Mouse (Mus musculus) hindbrain, embryonic 16.5 days (tissue): ENCODE results near the gene Sec31a. TPM values are rescaled to one million over a fixed set of nuclear protein-coding genes. Genes with fewer than 3 reads are reported as not detected.

Experiments used
- ATAC-seq: fragments of 200-750 bp; cut with Nextera tagmentation; 2 replicates; pipeline ENCODE4 v1.8.0; 2017; ENCODE audit warnings: moderate TSS enrichment, moderate library complexity
- H3K27ac ChIP-seq: fragments of 300-500 bp; sonication (generic); 2 replicates; pipeline ENCODE4 v1.5.1; 2014; ENCODE audit warnings: low read depth, mild to moderate bottlenecking, control low read depth, low read length, moderate library complexity
- H3K27me3 ChIP-seq: fragments of 300-500 bp; sonication (generic); replicated peaks from 2 replicates; pipeline ENCODE4 v1.6.1; 2014; ENCODE audit warnings: low read length; ENCODE audit not compliant: control insufficient read depth, insufficient read depth
- H3K36me3 ChIP-seq: fragments of 300-500 bp; sonication (generic); 2 replicates; pipeline ENCODE4 v1.6.1; 2014; ENCODE audit warnings: mild to moderate bottlenecking, low read length, moderate library complexity, mixed read lengths; ENCODE audit not compliant: control insufficient read depth, insufficient read depth
- H3K4me1 ChIP-seq: fragments of 300-500 bp; sonication (generic); 2 replicates; pipeline ENCODE4 v1.6.1; 2014; ENCODE audit warnings: low read depth, low read length; ENCODE audit not compliant: control insufficient read depth, insufficient read depth
- H3K4me2 ChIP-seq: fragments of 300-500 bp; sonication (generic); 2 replicates; pipeline ENCODE4 v1.6.1; 2014; ENCODE audit warnings: mild to moderate bottlenecking, low read length, control low read depth, moderate library complexity
- H3K4me3 ChIP-seq: fragments of 300-500 bp; sonication (generic); 2 replicates; pipeline ENCODE4 v1.5.1; 2014; ENCODE audit warnings: mild to moderate bottlenecking, low read length, control low read depth, moderate library complexity
- H3K9ac ChIP-seq: fragments of 300-500 bp; sonication (generic); 2 replicates; pipeline ENCODE4 v1.6.1; 2014; ENCODE audit warnings: low read depth, mild to moderate bottlenecking, control low read depth, low read length, moderate library complexity
- H3K9me3 ChIP-seq: fragments of 300-500 bp; sonication (generic); 2 replicates; pipeline ENCODE4 v1.6.1; 2014; ENCODE audit warnings: mild to moderate bottlenecking, low read length, moderate library complexity; ENCODE audit not compliant: control insufficient read depth
- WGBS: fragments of 180-500 bp; shearing (Covaris S2); extraction: QIAGEN DNeasy Blood & Tissue Kit; methylation state at CpG from one replicate; pipeline ENCODE4 v1.1.7; 2014; 5-methylcytosine and 5-hydroxymethylcytosine counted together
- polyA plus RNA-seq: library from polyadenylated mRNA; unstranded; fragments of >200 nt; fragmentation: Nextera tagmentation; extraction: Ambion mirVana; gene quantifications from 2 replicates; pipeline ENCODE4 v1.2.1, GENCODE M21; 2015

Gene Sec31a
- polyA plus RNA-seq, 1 experiment from 2014 or later, result 84.2 TPM

GRCm38 (mm10) chr5:100368527-100368926, 47.5 kb downstream of the Sec31a start:
- no peak overlapping the region for H3K4me3 ChIP-seq
- ATAC-seq, result no peak
- no peak overlapping the region for H3K9ac ChIP-seq
- H3K27me3 ChIP-seq, result no peaks in the 10 kb centered on the region
- H3K9me3 ChIP-seq, result no peaks in the 10 kb centered on the region
- no peak overlapping the region for H3K27ac ChIP-seq
- H3K4me2 ChIP-seq, result no peak overlapping the region
- no peaks in the 10 kb centered on the region for H3K4me1 ChIP-seq
- H3K36me3 ChIP-seq, result peaks cover 28% of the 10 kb centered on the region
- WGBS, result 69% methylated on average over 5 of the region's 5 CpGs

GRCm38 (mm10) chr5:100367051-100367450, 49.0 kb downstream of the Sec31a start:
- Histone ChIP-seq H3K4me1 (no peaks in the 10 kb centered on the region), H3K27ac (no peak overlapping the region), H3K4me2 (no peak overlapping the region), H3K36me3 (peaks cover 34% of the 10 kb centered on the region), H3K9me3 (no peaks in the 10 kb centered on the region), H3K27me3 (no peaks in the 10 kb centered on the region), H3K4me3 (no peak overlapping the region), H3K9ac (no peak overlapping the region)
- WGBS, result 70% methylated on average over 2 of the region's 2 CpGs
- no peak for ATAC-seq

DNA sequence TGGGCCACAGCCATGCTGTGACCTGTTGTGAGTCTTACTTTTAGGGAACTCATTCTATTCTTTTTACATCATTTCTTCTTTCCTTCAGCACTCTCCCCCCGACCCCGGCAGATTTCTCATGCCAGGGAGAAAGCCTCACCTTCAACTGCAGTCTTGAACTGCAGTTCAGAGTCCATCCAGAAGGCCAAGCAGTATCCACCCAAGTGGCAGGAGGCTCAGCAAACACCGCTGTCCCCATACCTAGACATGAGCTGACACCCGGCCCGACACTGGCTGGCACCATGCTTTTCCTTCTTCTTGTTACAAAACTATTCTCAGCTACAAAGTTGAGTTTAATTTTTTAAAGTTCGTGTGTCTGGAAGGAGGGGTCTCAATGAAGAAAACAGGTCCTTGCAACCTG, 55.7 kb downstream of the Sec31a start:
- Histone ChIP-seq H3K4me1 (no peaks in the 10 kb centered on the region), H3K9ac (no peak overlapping the region), H3K27ac (no peak overlapping the region), H3K9me3 (no peaks in the 10 kb centered on the region), H3K4me3 (no peak overlapping the region), H3K36me3 (peaks cover 23% of the 10 kb centered on the region), H3K4me2 (no peak overlapping the region), H3K27me3 (no peaks in the 10 kb centered on the region)
- 91% methylated on average over 6 of the region's 6 CpGs for WGBS
- ATAC-seq, result no peak

DNA sequence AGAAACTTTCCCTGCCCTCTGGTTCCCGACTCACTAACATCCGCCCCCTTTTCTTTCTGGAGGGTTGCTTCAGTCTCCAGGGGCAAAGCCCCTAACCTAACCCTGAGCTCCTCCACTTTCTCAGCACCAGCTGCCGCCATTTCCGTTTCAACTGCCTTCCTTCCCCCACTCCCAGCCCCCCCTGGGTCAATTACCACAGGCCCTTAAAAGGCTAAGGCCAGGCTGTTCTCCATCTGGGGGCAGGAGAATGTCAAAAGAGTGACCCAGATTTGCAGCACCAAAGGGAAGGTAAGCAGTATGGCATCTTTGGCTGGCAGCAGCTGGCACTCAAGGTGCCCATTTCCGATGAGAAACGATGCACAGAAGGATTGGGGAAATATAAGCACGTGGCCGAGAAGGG, 57.7 kb downstream of the Sec31a start:
- Histone ChIP-seq H3K27ac (no peak overlapping the region), H3K9ac (no peak overlapping the region), H3K27me3 (no peaks in the 10 kb centered on the region), H3K36me3 (peaks cover 15% of the 10 kb centered on the region), H3K9me3 (no peaks in the 10 kb centered on the region), H3K4me2 (no peak overlapping the region), H3K4me1 (no peaks in the 10 kb centered on the region), H3K4me3 (no peak overlapping the region)
- ATAC-seq, result 0 out of 2 replicates have a peak, but pooled peaks have one; percentile 24
- 41% methylated on average over 8 of the region's 8 CpGs for WGBS

DNA sequence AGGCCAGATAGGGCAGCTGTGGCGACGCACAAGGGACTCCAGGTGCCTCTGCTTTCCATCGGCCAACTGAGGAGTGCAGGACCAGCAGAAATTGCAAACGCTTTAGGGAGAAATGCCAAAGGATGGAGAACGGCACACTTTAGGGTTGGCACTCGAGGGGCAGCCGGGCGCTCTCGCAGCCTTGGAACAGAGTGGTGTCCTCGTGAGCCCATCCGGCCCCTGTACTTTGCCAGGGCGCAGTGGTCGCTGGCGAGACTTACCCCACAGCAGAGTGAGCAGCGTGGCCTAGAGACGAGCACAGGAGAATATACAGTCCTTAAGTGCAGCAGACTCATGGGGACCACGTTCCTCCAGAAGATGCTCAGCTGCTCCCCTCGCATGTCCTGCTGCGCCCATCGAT, 61.4 kb downstream of the Sec31a start:
- H3K27ac ChIP-seq, result no peak overlapping the region
- H3K9ac ChIP-seq, result no peak overlapping the region
- H3K4me3 ChIP-seq, result no peak overlapping the region
- H3K4me1 ChIP-seq, result no peaks in the 10 kb centered on the region
- H3K36me3 ChIP-seq, result no peaks in the 10 kb centered on the region
- H3K9me3 ChIP-seq, result no peaks in the 10 kb centered on the region
- no peak overlapping the region for H3K4me2 ChIP-seq
- H3K27me3 ChIP-seq, result no peaks in the 10 kb centered on the region
- 94% methylated on average over 20 of the region's 20 CpGs for WGBS
- no peak for ATAC-seq

- no peaks in the 10 kb centered on the region for H3K4me1 ChIP-seq
- H3K4me2 ChIP-seq, result no peak overlapping the region
- no peak overlapping the region for H3K27ac ChIP-seq
- 58% methylated on average over 10 of the region's 10 CpGs for WGBS
- H3K36me3 ChIP-seq, result no peaks in the 10 kb centered on the region
- no peak overlapping the region for H3K4me3 ChIP-seq
- no peaks in the 10 kb centered on the region for H3K27me3 ChIP-seq
- H3K9me3 ChIP-seq, result no peaks in the 10 kb centered on the region
- H3K9ac ChIP-seq, result no peak overlapping the region
- ATAC-seq, result no peak
Measured at GRCm38 (mm10) chr5:100352986-100353848, 62.8 kb downstream of the Sec31a start.

GRCm38 (mm10) chr5:100350907-100351456, 65.1 kb downstream of the Sec31a start:
- Histone ChIP-seq H3K4me1 (no peaks in the 10 kb centered on the region), H3K9me3 (no peaks in the 10 kb centered on the region), H3K36me3 (no peaks in the 10 kb centered on the region), H3K4me3 (no peak overlapping the region), H3K9ac (no peak overlapping the region), H3K27me3 (no peaks in the 10 kb centered on the region), H3K4me2 (no peak overlapping the region), H3K27ac (no peak overlapping the region)
- ATAC-seq, result peak; percentile 34
- WGBS, result 95% methylated on average over 8 of the region's 8 CpGs

DNA sequence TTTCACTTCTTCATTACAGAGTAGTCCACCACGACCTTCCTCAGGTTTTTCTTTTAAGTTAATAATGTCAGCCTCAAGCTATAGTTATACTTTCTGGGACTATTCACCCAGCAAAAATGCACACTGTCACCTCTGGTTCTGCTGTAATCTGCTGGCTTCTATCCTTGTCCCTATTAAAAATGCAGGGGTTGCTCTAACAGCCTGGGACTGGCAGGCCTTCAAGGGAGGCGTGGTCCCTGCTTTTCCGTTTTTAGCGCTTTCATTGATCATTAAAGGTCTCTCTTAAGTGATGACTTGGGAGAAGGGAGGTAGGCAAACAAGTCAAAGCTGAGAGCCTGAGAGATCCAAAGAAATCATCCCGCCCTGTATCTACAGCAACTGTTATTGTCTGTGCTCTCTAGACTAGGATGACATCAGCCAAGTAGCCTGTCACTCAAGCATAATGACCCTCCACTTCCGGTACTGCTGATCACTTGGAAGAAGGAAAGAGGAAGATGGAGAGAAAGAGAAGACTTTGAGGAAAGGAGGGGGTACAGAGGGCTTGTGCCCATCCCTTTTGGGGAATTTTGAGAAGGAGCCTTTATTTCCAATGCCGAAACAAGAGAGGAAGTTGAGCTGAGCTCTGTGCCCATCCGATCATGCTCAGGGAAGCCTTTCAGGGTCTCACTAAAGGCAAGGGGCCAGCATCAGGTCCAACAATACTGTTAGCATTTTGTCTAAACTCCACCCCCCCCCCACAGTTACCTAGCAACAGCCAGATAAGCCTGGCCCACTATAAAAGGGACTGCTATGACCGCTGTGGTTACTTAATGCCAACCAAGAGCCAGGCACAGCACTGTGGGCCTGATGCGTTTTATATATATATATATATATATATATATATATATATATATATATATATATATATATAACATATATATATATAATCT, 66.5 kb downstream of the Sec31a start:
- no peaks in the 10 kb centered on the region for H3K9me3 ChIP-seq

GRCm38 (mm10) chr5:100345118-100345517, 70.9 kb downstream of the Sec31a start:
- no peak overlapping the region for H3K4me2 ChIP-seq
- WGBS, result 94% methylated on average over 1 of the region's 1 CpGs
- no peak overlapping the region for H3K4me3 ChIP-seq

More for the DNA sequence above, 66.5 kb downstream of the Sec31a start:
- H3K4me3 ChIP-seq, result no peak overlapping the region
- no peaks in the 10 kb centered on the region for H3K27me3 ChIP-seq
- H3K9ac ChIP-seq, result no peak overlapping the region
- peak; percentile 75 for ATAC-seq
- no peaks in the 10 kb centered on the region for H3K36me3 ChIP-seq
- H3K4me1 ChIP-seq, result no peaks in the 10 kb centered on the region
- 0 out of 2 replicates have a peak overlapping the region, but pooled peaks have one; percentile 18 for H3K27ac ChIP-seq
- peak overlapping the region; percentile 19 for H3K4me2 ChIP-seq
- WGBS, result 51% methylated on average over 10 of the region's 10 CpGs

More at GRCm38 (mm10) chr5:100345118-100345517, 70.9 kb downstream of the Sec31a start:
- H3K36me3 ChIP-seq, result no peaks in the 10 kb centered on the region
- no peaks in the 10 kb centered on the region for H3K4me1 ChIP-seq
- no peak for ATAC-seq
- H3K27me3 ChIP-seq, result no peaks in the 10 kb centered on the region
- no peaks in the 10 kb centered on the region for H3K9me3 ChIP-seq
- H3K9ac ChIP-seq, result no peak overlapping the region
- no peak overlapping the region for H3K27ac ChIP-seq
